Mouse (Mus musculus) hindlimb bud, embryonic 11.5 days (tissue): ENCODE data around the gene Utp11.

Source experiments
- DNase-seq: peaks from one replicate; pipeline ENCODE4 v3.0.0-alpha.2; 2012; ENCODE audit warnings: low read depth, low spot score; ENCODE audit errors: extremely low spot score

Utp11 gene

DNA sequence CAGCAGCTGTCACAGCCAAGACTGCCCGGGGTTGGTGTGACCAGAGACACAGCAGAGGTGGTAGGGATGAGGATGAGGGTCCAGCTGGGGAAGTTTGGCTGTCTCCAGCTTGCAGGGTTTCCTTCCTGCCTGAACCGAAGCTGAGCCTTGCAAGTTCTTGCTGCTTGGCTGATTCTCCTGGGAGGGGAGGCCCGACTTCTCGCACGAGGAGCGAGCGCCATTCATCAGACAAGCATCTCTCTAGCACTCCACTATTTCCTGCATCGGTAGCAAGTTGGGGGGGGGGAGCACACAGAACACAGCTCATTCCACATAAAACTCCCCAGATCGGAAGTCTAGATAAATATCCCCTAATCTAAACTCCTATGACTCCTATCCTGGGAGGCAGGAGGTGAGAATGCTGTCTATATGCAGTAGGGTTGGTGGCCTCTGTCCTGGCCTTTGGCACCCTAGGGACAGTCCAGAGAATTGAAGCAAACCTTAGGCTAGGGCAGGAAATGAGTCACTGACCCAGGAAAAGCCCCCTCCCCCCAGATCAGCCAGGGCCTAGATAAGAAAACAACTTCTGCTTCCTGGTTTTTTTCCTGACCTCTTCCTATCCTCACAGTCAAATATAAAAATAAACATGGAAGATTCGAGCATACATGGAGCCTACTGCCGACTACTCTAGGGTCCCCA lies 11.5 kb upstream of the Utp11 start:
- DNase-seq = no peak

DNA sequence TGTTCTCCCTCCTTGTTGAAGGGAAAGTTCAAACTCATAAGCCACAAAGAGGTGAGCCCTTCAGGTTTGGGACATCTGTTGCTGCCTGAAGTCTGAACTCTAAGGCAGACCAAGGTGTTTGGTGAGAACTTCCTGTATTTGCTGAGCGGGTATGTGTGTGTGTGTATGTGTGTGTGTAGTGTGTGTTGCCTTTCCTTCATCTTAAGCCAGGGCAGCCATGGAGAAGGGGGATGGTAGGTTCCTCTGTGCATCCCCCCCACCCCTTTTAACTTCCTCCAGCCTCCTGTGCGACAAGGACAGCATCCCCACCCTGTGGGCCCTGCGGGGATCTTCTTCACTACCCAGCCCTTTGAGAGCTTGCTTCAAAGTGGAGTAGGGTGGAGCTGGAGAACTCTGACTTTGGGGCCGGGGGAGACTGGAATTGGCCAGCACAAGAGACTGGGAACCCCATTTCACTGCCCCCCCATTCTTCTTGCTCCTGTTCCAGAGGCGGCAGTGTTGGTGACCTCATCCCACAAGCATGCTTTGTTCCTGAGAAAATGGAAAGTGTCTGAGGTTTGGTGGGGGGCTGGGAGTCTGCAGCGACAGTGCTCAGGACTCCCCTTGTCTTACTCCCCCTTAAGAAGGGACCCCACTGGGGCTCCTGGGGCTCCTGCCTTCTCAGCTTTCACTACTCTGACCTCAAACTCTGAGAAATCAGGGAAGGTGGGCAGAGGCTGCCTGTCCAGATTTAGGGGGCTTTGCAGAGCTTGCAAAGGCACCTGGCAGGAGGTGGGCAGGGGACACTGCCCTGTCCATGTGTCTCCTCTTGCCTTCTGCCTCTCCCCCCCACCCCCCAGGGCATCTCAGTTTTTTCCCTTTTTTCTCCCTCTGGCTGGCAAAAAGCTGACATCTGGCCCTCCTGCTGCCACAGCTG lies 10.7 kb upstream of the Utp11 start:
- no peak for DNase-seq

DNA sequence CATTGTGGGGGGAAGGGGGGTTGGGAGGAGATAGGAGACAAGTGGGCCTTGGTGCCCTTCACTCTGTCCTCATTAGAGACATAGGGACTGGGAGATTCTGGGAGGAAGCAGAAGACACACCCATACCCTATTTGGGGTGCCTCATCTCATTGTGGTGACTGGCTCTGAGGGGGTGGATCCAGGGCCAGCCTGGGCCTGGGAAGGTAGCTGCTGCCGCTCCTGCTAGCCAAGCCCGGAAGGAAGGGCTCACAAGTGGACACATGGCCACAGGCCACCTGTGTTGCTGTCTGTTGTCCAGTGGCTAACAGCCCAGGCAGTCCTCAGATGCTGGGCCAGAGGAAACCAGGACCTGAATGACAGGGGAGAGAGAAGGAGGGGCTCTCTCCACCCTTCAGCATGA lies 10.0 kb upstream of the Utp11 start:
- no peak for DNase-seq

DNA sequence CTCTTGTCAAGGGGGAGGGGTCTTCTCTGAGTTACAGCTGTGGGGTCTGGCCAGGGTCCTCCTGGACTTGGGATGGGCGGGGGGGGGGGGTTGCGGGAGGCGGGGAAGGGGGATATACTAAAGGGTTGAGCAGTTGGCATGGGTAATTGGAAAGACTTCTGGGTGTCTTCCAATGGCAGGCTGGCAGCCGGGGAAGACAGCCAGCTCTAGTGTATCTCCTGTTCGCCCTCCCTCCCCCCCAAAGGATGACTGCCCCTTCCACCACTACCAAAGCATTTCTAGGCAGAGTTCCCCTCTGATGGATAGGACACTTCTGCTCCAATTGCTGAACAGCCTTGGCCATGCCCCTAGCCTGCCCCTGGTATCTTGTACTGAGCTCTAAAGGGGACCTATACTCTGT lies 8.5 kb upstream of the Utp11 start:
- no peak for DNase-seq

DNA sequence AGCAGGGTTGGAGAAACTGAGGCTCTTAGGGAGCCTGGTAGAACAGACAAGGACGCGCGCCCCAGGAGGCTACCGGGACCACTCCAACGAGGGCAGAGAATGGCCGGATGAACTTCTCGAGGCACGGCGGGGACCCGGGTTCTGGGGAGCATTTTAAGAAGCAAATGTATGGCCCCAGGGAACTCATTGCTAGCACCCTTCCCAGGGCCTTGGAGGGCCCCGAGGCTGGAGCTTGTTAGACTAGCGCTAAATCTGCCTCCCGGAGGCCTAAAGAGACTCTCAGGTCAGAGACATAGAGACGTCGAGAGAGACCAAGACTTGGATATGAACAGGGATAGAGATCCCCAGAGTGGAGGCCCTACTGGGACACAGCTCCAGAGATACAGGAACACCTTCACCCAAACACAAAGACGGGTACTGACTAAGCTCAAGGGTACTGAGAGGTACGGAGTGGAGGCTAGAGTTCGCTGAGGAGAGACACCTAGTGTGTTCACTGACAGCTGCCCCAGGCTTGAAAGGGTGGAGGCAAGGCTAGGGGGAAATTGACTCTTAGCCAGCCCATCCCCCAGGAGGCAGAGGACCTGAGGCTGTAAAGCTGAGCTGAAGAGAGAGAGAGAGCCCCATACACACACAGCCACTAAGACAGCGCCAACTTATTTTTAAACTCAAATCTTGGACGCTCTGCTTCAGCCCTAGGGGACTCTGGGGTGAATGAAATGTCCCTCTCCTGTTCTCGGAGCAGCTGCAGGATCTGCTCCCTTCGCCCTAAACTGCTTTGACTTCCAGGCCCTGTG lies 7.8 kb upstream of the Utp11 start:
- DNase-seq = no peak

DNA sequence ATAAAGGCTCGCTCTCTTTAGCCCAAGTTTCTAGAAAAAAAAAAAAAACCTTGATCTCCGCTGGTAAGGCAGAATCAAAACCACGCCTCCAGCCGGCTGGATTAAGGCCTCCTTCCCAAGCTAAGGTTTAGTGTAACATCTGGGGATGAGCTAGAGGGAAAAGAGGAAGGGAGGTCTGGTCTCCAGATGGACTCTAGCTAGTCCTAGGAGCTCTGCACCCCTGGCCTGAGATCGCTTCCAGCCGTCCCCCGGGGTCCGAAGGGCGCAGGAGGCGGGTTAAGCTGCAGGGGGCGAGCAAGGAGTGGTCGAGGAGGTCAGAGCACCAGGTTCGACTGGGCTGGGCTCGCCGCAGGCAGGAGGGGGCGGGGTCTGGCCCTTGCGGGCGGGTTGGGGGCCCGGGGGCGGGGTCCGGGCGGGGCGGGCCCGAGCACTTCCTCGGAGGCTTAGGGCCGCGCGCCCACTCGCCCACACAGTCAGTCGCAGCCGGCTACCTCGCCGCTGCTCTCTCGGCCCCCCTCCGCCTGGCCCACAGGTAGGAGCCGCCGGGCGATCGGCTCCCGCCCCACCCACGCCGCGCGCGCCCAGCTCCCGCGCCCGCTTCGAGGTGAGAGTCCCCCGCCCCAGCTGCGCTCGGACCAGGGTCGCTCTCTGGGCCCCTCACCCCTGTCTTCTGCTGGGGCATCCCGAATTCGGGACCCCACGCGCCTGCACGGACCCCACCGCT lies 7.0 kb upstream of the Utp11 start, which contains the start of gene Fhl3:
Gene Fhl3 (plus strand): TSS at position 454 of the 724 bp plus-strand sequence.
- no peak for DNase-seq

DNA sequence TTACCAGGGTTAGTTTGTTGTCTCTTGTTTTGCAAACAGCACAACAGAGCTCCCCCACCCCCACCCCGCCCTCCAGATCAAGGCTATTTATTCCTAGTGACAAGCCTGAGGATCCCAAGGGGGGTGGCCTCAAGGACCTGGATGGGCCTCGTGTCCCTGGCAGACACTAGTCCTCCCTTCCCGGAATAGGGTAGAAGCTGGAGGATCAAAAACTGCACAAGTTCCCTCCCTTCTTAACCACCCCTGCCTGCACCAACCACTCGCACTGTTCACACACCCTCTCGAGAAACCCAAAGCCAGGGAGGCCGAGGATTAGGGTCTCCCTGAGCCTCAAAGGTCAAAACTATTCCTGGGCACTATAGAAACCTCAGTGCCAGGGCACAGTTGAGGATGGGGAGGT lies 6.4 kb upstream of the Utp11 start:
- no peak for DNase-seq

DNA sequence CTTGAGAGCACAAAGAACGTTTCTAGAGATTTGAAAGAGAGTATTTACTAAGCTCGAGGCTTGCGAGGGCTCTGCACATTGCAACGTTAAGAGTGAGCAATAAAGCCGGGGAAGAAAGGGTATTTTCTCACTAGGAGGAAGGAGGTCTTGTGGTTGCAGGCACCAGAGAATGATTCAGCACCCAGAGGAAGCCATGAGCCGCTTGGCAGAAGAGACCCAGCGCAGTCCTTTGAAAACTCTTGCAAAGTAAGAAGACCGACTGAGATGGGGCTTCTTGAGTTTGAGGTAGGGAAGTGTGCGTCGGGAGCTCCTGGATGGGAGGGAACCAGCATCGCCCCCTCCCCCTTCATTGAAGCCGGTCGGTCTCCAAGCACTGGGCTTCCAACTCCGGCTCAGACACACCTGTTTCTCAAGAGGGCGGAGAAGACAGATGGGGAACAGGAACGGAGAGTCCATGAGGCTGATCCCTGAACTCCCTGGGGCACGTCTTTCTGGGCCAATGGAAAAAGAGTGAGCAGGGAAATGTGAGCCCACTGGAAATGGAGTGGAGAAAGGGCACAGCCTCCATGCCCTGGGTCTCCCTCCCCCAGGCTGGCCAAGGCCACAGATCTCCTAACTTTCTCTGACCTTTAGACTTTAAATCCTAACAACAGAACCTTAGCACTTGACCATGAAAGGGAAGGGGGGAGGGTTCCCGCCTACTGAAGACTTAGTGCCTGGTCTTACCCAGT lies 2.6 kb upstream of the Utp11 start:
- no peak for DNase-seq

DNA sequence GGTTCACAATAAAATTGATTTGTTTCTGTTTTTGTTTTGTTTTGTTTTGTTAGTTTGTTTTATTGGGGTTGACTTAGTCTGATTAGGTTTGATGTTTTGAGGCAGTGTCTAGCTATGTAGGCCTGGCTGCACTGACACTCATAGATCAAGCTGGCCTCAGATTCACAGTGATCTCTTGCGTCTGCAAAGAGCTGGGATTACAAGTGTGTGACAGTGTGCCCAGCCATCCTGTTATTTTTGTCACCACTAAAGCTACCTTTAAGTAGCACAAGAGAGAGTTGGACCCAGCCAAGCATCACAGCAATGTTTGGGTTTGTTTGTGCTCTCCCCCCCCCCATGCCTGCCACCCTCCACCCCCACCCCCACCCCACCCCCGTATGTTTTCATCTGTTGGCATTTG lies 1.2 kb upstream of the Utp11 start:
- no peak for DNase-seq

DNA sequence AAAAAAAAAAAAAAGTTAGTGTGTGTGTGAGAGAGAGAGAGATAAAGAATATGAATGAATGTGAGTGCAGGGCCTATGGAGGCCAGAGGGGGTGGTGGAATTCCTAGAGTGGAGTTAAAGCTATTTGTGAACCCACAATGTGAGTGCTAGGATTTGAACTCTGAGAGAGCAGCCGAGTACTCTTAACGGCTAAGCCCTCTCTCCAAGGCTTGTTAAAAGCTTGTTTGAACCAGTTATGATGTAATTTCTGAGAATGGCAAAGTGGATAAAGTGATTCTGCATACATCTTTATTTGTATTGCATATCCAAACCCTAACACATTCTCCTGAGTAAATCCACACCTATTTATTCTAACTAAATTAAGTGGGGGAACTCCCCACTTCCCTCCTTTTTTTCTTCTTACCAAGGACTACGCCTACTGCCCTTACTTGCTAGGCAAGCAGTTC lies 961 bp downstream of the Utp11 start:
- no peak for DNase-seq

DNA sequence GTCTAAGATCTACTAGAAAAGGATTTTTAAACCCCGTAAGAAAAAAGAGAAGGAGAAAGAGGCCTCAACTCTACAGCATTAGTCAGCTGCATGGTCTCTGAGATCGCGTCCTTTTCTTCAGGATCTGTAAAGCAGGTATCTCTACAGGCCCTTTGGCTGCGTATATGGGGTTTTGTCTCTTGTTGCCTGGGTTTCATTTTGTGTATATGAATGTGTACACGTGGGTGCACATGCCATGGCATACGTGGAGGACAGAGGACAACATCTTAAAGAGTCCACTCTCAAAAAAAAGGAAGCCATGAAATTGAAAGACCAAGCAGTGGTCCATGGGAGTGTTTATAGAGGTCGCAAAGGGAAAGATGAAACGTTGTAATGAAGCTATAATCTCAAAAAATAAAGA lies 1.9 kb downstream of the Utp11 start:
- DNase-seq = no peak

DNA sequence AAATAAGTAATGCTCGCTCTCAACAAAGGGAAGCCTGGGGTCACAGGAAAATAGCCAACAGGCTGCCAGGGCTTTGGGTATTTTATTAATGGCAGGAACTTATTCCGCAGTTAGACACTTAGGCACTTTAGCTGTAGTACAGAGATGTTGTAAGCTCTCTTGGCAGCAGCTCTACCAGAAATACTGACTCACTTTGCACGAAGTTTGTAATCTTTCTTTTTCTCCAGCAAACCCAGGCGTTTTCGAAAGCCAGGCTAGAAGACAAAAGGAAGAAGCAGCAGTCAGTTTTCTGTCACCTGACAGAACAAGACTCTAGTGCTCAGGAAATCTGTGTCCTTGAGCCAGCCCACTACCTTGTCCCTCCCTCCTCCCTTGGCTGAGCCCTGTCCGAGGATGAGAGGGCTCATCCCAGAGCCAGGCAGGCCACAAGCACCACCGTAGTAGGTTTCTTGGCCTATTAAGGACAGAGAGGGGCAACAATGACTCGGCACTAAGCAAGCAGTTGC lies 7.5 kb downstream of the Utp11 start:
- DNase-seq = no peak

DNA sequence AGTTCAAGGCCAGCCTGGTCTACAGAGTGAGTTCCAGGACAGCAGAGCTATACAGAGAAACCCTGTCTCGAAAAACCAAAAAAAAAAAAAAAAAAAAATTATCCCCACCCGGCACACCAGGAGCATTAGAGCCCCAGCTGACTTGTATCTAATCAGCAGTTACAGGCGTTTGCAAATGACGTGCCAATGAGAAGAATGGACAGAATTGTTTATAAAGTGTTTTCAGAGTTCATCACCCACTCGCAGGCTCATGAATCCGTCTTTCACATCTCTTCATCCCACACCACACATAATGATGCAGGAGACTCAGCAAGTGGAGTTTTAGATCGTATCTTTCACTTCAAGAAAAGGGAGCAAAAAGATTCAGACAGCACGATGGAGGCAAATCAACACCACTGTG lies 7.9 kb downstream of the Utp11 start:
- DNase-seq = no peak

DNA sequence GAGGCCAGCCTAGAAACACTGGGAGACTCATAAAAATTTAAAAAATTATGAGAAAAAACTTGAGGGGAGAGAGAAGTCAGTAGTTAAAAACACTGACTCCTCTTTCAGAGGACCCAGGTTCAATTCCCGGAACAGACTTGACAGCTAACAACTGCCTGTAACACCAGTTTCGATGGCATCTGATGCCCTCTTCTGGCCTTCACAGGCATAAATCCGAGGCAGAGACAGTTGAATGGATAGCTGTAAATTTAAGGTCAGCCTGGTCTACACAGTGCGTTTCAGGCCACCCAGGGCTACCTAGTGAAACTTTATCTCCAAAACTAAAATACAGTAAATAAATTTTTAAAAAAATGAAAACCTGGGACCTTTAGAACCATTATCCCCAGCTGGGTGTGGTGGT lies 8.4 kb downstream of the Utp11 start:
- no peak for DNase-seq

DNA sequence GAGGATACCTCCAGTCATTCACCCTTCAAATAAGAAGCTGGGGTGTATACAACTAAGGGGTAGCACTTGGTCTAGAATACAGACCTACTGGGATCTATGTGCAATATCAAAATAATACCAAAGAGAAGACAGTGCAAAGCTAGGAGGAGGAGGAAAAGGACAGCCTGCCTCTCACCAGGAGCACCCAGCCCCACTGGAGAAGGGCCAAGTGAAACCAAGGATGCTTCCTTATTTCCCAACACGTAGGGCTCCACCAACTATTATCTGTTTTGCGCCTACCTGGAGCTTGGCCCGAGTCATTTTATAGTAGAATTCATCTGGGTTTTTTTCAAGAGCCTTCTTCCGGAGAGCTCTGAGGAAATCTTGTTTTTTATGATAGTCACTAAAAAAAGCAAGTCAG lies 9.9 kb downstream of the Utp11 start:
- no peak for DNase-seq

DNA sequence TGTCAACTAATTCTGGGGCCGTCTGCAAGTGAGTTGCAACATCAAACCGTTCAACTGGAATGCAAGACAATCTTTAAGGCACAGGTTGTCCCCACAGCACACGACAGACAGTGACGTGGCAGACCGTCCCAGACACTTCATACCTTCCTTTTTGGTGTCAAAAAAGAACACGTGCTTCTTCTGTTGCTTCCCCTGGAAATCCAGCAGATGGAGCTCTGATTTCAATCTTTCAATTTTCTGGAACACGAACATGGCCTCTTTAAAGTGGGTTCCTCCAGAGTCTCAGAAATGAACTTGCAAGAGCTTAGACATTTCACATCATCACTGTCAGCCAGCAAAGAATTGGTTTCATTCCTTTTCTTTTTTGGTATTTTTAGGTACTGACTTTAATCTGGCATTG lies 11.1 kb downstream of the Utp11 start:
- no peak for DNase-seq

DNA sequence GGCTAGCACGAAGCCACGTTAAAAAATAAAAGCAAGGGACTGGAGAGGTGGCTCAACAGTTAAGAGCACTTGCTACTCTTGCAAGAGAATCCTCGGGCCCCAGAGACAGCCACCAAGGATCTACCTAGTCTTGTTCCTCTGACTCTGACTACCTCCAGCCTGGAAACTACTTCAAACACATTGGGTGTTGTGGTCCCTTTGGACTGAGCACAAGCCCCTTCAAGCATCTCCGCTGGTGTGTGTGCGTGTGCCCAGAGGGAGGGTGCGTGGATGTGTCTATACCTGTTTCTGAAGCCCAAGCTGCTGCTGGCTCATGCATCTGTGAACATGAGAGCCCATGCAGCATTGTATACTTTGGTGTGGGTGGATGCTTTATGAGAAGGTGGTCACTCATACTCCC lies 17.4 kb downstream of the Utp11 start:
- no peak for DNase-seq

DNA sequence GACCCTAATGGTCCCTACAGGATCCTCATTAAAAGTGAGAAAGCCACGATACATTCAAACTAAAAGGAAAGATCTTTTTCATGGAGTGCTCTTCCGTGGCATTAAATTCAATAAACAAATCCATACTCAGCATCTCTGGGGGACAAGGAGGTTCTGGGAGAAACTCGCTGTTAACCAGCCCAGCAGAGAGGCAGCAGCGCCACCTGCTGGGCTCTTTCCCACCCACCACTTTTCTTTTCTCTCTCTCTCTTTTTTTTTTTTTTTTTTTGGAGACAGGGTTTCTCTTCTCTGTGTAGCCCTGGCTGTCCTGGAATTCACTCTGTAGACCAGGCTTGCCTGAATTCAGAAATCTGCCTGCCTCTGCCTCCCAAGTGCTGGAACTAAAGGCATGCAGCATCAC lies 18.4 kb downstream of the Utp11 start:
- DNase-seq = peak; percentile 64

DNA sequence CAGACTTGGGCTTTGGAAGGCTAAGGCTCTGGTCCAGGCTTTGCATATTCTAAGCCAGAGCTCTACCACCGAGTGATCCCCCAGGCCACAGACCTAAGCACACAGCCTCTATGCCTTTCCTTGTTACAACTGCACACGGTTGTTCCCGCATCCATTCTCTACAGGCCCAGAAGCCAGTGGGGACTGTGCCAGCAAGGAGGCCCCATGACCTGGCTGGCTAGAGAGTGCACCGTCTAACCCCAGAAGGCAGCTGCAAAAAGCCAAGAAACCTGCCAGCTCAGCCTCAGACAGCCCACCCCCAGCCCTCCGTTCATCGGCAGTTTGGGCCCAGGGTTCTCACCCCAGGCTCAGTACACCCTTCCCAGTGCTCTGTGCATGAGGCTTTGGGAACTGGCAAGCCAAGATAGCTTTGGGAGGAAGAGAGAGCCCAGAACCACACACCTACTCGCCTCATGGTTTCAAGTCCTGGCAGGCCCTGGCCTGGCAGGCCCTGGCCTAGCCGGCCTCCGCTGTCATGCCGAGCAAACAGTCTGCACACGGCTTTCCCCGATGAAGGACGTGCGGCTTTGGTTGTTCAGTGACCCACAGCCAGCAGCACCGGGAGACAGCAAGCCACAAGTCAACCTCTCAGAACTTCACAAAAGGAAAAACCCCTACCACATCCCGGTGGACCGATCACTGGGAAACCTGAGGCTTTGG lies 18.9 kb downstream of the Utp11 start:
- no peak for DNase-seq
